Mouse (Mus musculus): ENCODE data around the gene Tprg.

DNA sequence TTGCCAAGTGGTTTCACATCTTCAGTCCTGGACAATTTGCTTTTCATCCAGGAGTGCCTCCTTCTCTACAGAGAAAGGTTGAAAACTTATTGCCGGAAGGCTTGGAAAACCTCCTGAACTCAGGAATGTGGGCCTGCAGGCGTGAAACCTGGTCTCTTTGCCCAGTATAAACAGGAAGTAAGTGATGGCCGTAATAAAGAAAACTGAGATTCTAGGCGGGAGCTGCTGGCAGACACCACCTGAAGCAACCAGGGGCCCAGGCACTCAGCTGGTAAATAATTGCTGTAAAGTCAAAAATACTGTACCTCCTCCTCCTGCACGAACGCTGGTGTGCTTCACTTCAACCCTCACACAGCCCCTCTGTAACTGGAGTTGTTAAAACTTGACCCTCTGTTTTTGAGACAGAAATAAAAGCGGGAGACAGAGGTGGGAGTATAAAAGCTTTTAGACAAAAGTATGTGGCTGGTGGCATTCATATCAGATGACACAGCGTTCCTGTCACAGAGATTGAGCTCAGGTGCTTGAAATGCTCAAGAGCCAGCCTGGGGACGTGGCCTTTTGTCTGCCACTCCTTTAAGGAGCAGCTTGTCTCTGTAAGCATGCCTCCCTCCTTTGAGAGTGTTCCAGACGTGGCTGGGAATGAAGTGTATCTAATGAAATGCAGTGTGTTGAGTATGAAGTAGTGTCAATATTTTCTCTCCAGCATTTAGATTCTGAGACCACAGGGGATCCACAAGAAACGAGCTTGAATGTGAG lies 131.4 kb downstream of the Tprg start:
- no peak for TF ChIP-seq CTCF (IDR thresholded peaks at IDR 0.05; ENCODE audit: borderline replicate concordance, insufficient read depth, low read length)
- TF ChIP-seq POLR2A (IDR thresholded peaks at IDR 0.05; ENCODE audit: low read depth, low read length): no peak

All from embryonic fibroblast, embryonic 13.5 days (primary cell).